Mouse (Mus musculus) heart, adult 2 months (tissue): ENCODE measurements around the gene Abi1.

Experiments used
- CTCF ChIP-seq: fragments of 200-600 bp; IDR thresholded peaks from 2 replicates; pipeline ENCODE4 v1.8.1; 2022; ENCODE audit warnings: antibody characterized with exemption, mild to moderate bottlenecking, moderate library complexity
- POLR2A ChIP-seq: fragments of 200-500 bp; IDR thresholded peaks from 2 replicates; pipeline ENCODE4 v1.6.1; 2011; ENCODE audit warnings: mild to moderate bottlenecking, low read depth, low read length, control low read depth; ENCODE audit not compliant: insufficient read depth

- TF ChIP-seq CTCF (no peak), POLR2A (no peak)
These were observed 35.8 kb upstream of the Abi1 start for GRCm38 (mm10) chr2:23075846-23076245.
